Mouse (Mus musculus) G1E (cell line): ENCODE data around the gene Cd81.

Source experiments
- CTCF ChIP-seq: IDR thresholded peaks from 2 replicates; pipeline ENCODE4 v1.5.1; 2012; ENCODE audit warnings: low read depth, low read length, inconsistent platforms, mixed read lengths
- GATA2 ChIP-seq: IDR thresholded peaks from 2 replicates; pipeline ENCODE4 v1.6.1; 2012; ENCODE audit warnings: low read depth, low read length, inconsistent platforms, borderline replicate concordance
- POLR2AphosphoS5 ChIP-seq: IDR thresholded peaks from 2 replicates; pipeline ENCODE4 v1.6.1; 2012; ENCODE audit warnings: low read depth, low read length, inconsistent platforms; ENCODE audit not compliant: insufficient replicate concordance
- TAL1 ChIP-seq: conservative IDR thresholded peaks from 2 replicates; pipeline ENCODE4 v1.6.1; 2012; ENCODE audit warnings: low read depth, low read length, inconsistent platforms, mixed read lengths

DNA sequence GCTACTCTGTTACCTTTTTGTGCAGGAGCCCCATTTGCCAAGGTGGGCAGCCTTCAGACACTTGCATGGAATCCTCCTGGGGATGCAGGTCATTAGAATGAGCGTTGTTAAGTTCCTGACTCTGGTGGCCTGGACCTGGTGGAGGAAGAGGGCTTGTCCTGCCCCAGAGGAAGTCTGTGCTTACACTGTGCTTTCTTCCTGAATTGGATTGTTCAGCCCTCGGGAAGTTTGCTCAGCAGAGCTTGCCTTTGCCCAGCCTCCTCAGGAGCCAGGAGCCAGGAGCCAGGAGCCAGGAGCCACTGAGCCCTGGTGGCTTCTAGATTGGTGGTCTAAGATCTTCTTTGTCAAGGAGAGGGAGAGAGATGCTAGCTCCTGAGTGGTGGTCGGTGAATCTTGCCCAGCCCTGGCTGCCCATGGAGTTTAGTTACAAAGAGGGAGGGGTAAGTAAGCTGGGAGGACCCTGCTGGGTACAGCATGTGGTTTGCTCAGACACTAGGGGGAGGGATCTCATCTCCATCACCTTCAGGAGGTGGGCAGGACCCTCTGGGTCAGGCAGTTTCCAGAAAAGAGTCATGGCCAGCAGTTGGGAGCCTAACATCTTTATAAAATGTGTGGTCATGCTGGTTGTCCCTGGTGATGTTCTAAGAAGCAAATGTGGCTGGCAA is 56.6 kb downstream of the Cd81 start:
- TF ChIP-seq CTCF: no peak
- no peak for TF ChIP-seq TAL1
- TF ChIP-seq POLR2AphosphoS5: no peak
- no peak for TF ChIP-seq GATA2
